Mouse (Mus musculus) E14TG2a.4 (cell line): ENCODE measurements at regions not wholly inside any gene's neighbourhood (a gene's known extent, or its start where the extent isn't known, plus 50 kb on each side); places are given as distances from the start of the nearest gene placed in this dataset.

Source experiments
- CTCF ChIP-seq: conservative IDR thresholded peaks from 2 replicates; pipeline ENCODE4 v1.5.1; 2014; ENCODE audit warnings: low read length
- NANOG ChIP-seq: IDR thresholded peaks from 2 replicates; pipeline ENCODE4 v1.6.1; 2014; ENCODE audit warnings: borderline replicate concordance, low read length, mixed read lengths
- POU5F1 ChIP-seq: IDR thresholded peaks from 2 replicates; pipeline ENCODE4 v1.6.1; 2014; ENCODE audit warnings: low read length, borderline replicate concordance

DNA sequence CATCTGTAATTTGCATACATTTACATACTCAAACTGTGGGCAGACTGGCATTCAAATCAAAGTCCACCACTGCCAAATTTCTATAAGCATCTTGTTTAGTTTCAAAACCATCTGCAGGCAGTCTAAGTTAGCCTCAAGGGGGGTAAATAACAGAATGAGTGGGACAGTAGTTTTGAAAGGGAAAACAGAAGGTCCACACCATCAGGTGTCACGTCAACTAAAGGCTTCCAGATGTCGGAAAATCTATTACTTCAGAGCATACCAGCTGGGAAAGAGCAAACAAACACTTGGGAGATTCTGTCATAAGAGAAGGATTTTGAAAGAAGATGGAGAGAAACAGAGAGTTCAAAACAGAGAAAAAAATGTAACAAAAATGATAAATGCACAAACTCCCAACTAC is 402.1 kb upstream of the Rack1 start:
- TF ChIP-seq CTCF (no peak), POU5F1 (no peak), NANOG (no peak)
